Mouse (Mus musculus) small intestine, adult 10 weeks (tissue): Measurements from ENCODE around the gene Defa34. TPM values are rescaled to one million over a fixed set of nuclear protein-coding genes. Genes with fewer than 3 reads are reported as not detected.

Experiments used
- polyA plus RNA-seq: library from polyadenylated mRNA; stranded (reverse); fragments of 350-450 nt; fragmentation: Illumina TruSeq; extraction: RNeasy Lipid Tissue Mini Kit (QIAGEN cat#74804); gene quantifications from one replicate; pipeline ENCODE4 v1.2.3, GENCODE M21; 2014; ENCODE audit warnings: low replicate concordance

Gene Defa34
- polyA plus RNA-seq: 146 TPM

GRCm38 (mm10) chr8:21665497-21665896, at the start of gene Defa34:
Gene Defa34, plus strand, starts transcription at chr8:21665797.

DNA sequence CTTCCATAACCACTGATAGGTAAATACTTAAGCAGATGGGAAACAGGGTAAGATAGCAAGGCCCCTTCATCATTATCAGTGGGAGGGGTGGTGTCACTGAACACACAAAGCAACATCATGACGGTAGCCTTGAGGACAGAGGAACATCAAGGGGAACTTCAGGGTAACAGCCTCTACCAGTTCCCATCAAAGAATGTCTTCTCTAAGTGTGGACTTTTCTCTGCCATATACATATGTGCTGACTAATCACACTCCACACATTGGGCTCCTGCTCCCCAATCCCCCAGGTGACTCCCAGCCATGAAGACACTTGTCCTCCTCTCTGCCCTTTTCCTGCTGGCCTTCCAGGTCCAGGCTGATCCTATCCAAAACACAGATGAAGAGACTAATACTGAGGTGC, 47.7 kb upstream of the Defa34 start, which contains the start of gene Defa26:
Gene Defa26 (plus strand): TSS at position 301 of the 400 bp plus-strand sequence.

DNA sequence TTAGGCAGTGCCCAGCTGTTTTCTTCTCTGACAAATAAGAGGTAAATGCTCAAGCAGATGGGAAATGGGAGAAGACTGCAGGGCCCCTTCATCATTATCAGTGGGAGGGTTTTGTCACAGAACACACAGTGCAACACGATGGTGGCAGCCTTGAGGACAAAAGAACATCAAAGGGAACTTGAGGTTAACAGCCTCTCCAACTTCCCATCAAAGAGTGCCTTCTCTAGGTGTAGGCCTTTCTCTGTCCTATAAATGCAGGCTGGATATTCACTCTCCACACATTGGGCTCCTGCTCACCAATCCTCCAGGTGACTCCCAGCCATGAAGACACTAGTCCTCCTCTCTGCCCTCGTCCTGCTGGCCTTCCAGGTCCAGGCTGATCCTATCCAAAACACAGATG, 10.1 kb upstream of the Defa34 start, which contains the start of gene Defa17:
Gene Defa17 (plus strand): TSS at position 301 of the 400 bp plus-strand sequence.

DNA sequence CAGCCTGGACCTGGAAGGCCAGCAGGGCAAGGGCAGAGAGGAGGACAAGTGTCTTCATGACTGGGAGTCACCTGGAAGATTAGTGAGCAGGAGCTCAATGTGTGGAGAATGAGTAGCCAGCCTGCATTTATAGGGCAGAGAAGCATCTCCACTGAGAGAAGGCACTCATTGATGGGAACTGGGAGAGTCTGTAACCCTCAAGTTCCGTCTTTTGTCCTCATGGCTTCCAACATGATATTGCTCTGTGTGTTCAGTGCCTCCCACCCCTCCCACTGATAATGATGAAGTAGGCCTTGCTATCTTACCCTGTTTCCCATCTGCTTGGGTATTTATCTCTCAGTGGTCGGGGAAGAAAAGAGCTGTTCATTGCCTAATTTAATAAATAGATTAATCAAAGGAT, 37.9 kb downstream of the Defa34 start, which contains the start of gene AY761184:
Gene AY761184 (minus strand): TSS at position 101 of the 400 bp plus-strand sequence.

Other genes with a start within 250 kb of the Defa34 start
- gene Defa36, start 238.4 kb upstream of the Defa34 start, polyA plus RNA-seq: 52.6 TPM
- gene Gm7849, start 209.2 kb upstream of the Defa34 start, polyA plus RNA-seq: not detected
- 5.3 TPM for gene Defa20, start 156.5 kb upstream of the Defa34 start, polyA plus RNA-seq
- 5.3 TPM for gene Defa32, start 136.8 kb upstream of the Defa34 start, polyA plus RNA-seq
- gene Defa37, start 100.4 kb upstream of the Defa34 start, polyA plus RNA-seq: 2,479 TPM
- not detected for gene Defa28, start 82.8 kb upstream of the Defa34 start, polyA plus RNA-seq
- 425 TPM for gene Gm7861, start 71.3 kb upstream of the Defa34 start, polyA plus RNA-seq
- gene Defa26, start 47.6 kb upstream of the Defa34 start, polyA plus RNA-seq: 232 TPM
- gene Defa17, start 10.0 kb upstream of the Defa34 start, polyA plus RNA-seq: 6,963 TPM
- gene AY761184, start 37.8 kb downstream of the Defa34 start, polyA plus RNA-seq: 296 TPM
- gene Defa24, start 68.7 kb downstream of the Defa34 start, polyA plus RNA-seq: 1,739 TPM
- gene Defb50, start 157.7 kb downstream of the Defa34 start, polyA plus RNA-seq: not detected
- not detected for gene Defb2, start 174.1 kb downstream of the Defa34 start, polyA plus RNA-seq
- not detected for gene Defb10, start 193.1 kb downstream of the Defa34 start, polyA plus RNA-seq
- gene Defb9, start 219.6 kb downstream of the Defa34 start, polyA plus RNA-seq: not detected
- gene Defb11, start 240.6 kb downstream of the Defa34 start, polyA plus RNA-seq: not detected